Mouse (Mus musculus) yolk sac, embryonic 10.5 days (tissue): ENCODE measurements around the gene G0s2.

ENCODE experiments used
- DNase-seq: peaks from one replicate; pipeline ENCODE4 v3.0.0-alpha.2; 2017; ENCODE audit warnings: low spot score

The G0s2 gene

DNA sequence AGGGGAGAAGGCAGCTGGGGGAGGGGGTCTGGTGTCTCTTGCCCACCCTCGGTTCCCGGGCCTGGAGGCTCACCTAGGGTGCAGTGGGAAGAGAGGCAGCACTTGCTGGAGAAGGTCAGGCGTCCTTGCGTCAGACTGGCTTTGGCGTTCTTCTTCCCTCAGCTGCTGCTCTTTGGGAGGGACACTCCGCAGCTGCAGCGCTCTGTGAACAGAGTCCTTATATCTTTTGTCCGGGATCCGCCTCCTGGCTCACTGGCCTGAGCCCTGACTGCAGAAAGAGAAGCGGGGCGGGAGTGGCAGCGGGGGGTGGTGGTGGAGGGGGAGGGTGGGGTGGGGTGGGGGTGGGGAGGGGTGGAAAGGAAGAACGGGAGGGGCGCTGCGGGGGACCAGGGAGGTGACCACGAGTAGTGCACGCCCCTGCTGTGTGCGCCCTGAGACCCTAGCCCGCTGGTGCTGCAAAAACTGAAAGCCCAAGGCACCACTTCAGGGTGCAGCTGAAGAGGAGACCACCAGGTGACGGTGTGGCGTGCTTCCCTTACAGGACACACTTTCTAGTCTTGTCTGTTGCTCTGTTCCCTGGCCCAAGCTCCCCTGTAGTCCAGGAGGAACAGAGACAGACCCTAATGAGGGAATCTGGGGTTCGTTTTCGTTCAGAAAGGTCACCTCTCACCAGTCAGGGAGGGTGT, at the start of gene G0s2:
Gene G0s2 (minus strand): TSS at position 302 of the 686 bp plus-strand sequence.
- DNase-seq: peak; percentile 77

DNA sequence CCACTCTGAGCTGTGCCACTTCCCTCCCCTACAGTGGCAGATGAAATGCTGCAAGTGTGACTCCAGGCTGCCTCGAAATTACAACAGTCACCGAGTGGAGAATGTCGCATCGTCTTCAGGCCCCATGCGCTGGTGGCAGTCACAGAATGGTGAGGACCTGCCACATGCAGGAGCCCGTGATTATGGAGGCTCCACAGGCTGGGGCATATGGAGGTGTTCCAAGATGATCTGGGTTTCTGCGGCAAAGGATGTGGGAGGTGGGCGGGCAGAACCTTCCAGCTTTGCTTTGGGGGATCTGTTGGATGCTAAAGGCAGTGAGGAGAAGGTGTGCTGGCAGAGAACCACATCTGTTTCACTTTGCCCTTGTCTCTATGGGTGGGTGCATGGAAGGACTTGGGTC, 47.4 kb upstream of the G0s2 start:
- DNase-seq: no peak

DNA sequence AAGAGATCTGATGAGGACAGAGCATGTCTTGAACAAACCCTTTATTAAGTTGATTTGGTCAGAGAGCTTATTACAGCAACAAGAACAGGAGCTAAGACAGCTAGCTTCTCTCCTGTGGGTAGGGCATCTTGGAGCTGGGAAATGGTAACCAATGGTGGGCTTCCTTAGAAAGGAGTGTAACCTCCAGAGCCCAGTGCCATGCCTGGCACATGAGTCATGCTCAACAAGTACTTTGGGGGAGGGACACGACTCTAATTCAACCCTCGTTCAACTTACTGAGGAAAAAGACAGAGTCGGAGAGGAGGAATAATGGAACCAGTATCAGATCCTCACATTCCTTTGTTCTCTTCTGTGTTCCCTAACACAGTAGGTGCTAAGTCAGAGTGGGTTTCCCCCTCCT, 46.7 kb upstream of the G0s2 start:
- DNase-seq: no peak

DNA sequence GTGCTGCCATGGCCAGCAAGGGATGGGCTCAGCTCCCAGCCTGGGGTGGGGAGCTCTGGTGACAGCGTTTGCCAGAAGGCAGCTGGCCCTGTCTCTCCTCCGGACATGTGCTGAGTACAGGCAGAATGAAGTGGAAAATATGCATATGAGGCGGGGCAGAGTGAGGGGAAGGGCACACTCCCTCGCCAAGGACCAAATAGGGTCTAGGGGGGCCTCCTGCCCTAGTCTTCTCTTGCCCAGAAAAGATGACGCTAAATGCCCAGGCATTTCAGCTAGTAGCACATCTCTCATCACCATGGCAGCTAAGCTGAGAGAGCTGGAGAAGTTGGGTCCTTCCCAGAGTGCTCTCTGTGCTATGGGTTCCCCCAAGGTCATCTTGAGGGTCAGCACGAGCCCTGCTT, 44.1 kb upstream of the G0s2 start:
- no peak for DNase-seq

DNA sequence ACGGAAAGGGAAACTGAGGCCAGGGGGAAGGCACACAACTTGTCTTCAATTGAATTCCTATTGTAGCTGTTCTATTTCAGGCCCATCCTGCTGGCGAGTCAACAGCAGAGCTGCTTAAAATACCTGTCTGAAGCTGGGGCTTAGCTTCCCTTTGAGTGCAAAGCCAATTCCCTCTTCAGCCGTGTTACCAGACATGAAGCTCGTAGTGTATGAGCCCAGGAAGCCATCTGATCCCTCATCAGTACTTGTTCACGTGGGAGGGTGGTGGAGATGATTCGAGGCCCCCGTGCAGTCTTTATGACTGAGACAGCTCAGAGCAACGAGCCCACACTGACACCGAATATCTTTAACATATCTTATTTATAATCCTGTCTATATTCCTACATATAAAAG, 43.3 kb upstream of the G0s2 start:
- DNase-seq: no peak

DNA sequence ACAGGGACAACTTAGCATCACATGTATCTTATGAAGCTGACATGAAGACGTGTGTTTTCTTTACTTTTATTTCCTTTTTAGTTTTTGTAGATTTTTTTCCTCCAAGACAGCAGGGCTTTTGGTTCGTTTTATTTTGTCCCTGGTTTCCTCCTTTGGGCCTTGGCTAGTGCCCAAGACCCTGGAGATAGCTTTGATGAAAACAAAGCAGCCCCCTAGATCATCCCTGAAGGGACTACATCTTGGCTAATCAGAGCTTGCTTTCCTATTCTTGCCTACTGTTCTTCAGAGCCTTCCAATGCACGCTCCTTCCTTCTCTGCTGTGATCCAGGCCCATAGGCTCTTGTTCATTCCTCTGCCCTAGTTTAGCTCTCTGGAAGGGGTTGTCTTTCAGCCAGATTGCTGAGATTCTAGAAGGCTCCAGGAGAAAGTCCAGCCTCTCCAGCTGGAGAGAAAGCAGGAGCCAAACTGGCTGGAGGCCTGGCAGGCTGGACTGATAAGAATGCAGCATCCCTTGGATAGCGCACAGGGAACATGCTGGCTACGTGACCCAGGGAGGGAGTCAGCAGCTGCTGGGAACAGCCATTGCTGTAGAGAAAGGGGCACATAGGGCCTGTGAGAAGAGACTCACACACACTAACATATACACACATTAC, 42.8 kb upstream of the G0s2 start:
- DNase-seq: peak; percentile 72

DNA sequence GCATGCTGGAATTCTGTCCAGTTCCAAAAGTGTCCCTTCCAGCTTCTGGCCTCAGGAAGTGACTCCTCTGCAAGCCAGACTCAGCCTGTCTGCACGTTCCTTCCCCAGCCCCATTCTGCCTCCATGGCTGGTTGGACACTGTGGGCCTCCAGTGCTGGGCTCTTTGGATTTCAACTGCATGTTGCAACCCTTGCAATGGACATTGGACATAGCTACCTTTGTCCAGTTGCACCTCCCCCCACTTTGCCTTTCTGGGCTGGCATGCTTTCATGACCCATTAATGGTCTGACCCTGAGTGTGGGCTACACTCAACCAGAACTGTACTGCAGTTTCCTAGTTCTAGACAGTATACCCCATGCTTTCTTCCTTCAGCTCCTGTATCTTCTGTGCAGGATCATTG, 38.6 kb upstream of the G0s2 start:
- peak; percentile 47 for DNase-seq

DNA sequence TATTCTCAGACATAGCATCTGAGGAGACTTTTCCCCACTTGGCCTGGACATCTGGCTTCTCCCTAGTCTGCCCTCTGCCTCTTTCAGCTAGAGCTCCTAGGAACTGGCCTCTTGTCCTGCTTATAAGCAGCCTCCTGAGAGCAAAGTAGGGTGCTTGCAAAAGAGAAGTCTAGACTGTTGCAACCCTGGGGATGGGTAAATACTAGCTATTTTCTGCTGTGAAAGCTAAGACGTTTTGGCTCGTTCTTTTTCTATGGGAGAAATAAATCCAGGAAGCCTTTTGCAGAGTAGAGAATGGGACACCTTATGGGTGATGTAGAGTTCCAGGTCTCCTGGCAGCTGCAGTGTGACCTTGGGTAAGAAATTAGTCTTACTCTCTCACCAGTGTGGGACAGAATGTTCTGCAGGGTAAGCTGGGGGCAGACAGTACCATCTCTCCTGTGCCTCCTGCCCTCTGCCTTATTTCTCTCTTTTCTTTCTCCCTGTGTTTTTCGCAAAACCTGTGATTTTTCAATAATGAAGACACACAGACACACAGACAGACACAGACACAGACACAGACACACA, 37.6 kb upstream of the G0s2 start:
- no peak for DNase-seq

DNA sequence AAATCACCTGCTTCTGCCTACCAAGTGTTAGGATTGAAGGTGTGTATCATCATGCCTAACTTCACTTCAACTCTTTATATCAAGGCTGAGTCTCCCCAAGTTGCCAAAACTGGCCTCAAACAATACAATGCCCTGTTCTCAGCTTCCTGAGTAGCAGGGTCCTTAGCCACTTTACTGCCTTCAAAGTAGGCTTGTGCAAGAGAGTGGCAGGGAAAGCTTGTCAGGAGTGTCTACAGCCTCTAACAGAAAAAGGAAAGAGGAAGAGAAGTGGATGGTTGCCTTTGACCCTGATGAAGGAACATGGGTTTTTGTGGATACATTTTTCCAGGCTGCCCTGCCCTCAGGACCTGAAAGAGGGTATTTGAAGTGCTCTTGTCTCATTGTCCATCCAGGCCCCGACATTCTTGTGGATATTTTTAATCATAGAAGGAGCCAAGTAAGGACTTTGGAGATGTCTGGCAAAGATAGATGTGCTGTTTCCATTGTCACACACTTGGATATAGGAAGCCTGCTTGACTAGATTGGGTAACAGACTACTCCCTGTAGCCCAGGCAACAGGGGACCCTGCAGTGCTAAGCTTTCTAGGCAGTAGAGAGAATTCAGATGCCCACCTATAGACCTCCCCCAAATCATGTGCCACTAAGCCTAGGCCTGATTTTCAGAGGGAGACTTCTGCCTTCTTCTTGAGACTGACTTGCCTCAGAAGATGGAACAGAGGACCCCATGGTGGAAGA, 36.9 kb upstream of the G0s2 start:
- DNase-seq: no peak

DNA sequence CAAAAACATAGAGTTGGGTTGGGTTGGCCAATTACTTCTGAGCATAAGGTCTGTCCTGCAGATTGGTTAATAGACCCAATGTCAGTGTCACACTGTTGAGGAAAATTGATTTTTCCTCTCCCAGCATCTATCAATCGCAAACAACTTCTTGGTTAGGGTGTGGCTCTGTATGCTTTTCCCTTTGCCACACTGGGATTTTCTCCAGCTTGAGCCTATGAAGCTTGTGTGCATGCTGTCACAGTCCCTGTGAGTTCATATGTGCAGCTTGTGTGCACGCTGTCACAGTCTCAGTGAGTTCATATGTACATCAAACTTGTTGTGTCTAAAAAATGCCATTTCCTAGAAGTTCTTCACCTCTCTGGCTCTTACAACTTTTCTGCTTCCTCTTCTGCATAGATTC, 33.8 kb upstream of the G0s2 start:
- no peak for DNase-seq

DNA sequence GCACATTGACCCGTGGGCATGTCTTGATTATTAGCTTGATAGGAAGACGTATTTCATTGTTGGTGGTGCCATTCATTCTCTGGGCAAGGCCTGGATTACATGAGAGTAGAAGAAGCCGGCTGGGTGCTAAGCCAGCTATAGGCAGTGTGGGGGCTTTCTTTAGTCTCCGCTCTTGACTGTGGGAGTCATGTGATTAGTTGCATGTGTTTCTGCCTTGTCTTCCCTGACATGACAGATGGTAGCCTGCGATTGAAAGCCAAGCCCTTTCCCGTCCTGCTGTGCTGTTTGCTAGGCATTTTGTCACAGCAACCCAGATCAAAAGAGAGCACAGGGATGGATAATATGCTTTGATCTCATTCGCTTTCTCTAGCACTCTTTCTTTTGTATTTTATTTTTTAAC, 32.4 kb upstream of the G0s2 start:
- DNase-seq: no peak

DNA sequence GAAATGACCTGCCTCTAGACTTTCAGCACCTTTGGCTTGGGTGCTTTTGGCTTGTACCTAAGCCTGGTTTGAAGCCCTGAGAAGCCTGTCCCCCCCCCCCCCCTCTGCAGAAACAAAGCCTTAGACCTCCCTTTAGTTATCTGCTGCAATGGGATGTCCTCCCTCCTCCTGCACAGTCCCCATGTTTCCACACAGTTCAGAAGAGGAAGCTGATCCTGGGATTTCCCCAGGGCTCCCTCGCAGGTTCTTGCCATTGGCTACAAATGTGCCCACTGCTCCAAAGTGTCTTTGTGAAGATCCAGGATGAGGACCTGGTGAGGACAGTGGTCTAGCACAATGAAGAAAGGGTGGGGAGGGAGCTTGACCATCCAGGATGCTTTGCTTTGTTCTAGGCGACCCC, 30.1 kb upstream of the G0s2 start:
- no peak for DNase-seq

DNA sequence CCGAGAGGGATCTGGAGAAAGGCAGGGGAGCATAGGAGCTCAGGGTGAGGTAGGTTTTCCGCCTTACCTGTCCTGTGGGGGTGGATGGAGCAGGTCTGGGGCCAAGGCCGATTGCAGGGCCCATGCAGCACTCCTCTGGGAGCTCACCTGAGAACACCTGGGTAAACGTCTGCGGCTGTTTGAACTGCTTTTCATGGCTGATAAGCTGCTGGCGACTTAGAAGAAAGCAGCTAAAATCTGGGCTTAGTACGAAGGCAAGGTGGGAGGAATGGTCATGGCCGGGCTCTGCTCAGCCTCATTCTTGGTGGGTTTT, 29.0 kb upstream of the G0s2 start:
- no peak for DNase-seq

DNA sequence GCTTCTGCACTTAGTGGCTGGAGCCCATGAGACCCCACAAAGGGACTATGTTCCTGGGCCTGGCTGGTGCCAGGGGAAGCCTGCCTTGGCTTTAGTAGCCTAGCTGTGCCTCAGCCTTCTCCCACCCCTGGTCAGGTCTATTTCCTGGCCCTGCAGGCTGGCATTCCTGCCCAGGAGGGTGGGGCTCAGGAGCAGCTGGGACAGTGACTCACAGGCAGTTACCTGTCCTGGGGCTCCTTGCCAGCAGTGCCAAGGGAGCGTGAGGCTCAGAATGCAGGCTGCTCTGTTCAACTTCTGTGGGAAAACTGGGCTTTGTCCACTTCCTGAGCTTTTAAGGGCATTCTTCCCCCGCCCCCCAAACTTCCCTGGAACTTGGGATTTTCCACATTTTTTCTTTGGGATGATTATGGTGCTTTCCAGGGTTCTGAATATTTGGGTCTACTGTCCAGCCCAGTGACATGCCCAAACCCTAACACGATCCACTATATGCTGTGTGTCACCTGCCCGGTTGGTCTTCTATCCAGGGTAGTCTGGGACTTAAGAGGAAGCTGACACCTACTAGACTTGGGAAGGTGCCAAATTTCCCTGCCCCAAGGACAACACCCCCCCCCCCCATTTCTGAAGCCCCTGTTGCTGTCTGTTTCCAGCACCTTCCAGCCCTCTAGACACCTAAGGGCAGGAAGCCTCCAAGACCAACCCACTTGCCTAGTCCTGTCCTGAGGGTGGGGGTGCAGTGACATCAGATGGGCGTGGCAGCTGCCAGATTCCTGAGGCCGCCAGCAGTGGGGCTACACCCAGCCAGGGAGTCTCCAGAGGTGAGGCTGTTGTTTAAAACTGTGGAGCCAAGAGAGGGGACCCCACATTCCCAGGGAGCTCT, 28.4 kb upstream of the G0s2 start:
- DNase-seq: peak; percentile 18

DNA sequence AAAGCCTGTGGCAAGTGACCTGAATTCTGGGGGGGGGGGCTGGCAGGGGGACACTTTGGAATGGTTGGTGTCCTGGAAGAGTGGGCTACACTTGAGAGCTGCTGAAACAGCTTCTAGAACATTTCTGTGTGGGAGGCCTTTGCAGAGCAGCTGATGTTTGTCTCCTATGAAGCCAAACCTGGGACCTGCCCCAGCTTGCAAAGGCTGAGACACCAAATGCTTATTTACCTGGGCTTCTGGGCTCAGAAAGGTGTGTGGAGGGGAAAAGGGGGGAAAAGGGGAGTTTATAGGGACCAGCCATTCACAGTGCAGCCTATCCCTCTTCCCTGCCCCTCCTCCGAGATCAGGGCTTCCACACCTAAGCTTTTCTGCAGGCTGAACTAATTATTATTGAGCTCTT, 27.0 kb upstream of the G0s2 start:
- DNase-seq: no peak

DNA sequence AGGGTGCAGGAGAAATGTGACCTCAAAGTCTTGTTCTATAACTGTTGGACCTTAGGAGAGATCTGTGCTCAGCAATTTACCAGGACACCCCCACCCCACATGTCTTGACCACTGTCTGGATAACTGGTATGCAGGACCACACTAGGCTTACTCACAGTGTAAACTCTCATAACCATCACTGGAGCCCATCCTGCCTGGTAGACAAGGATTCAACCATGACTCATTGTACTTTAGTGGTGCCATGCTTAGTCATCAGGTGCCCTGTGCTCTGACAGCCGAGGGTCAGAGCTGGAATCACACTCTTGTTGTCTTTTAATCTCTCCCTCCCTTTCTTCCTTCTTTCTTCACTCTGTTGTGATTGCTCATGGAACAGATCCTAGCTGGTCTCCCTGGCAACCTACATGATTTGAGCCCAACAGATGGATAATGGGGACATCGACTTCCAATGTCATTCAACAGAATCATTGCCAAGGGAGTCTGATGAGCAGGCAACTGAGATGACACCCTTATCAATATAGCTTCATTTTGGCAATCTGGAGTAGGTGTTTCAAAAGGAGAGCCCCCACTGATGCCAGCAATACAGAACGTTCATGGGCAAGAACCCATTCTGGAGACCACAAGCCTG, 25.2 kb upstream of the G0s2 start:
- no peak for DNase-seq

DNA sequence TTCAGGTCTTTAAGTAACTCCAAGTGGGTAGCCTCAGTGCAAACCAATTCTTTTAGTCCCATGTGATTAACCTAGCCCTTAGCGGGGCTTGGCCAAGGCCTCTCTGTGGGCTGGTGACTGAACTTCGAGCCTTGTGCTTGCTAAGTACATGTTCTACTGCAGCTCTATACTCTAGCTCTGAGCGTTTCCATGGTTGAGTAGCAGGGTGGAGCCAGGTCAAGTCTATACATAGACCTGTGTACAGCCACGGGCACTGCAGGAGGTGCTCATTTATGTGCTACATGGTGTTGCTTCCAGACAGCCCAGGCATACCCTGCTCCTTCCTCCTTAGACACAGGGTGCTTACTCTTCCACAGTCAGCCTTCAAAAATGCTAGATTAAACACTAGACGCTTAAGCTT, 22.9 kb upstream of the G0s2 start:
- no peak for DNase-seq

DNA sequence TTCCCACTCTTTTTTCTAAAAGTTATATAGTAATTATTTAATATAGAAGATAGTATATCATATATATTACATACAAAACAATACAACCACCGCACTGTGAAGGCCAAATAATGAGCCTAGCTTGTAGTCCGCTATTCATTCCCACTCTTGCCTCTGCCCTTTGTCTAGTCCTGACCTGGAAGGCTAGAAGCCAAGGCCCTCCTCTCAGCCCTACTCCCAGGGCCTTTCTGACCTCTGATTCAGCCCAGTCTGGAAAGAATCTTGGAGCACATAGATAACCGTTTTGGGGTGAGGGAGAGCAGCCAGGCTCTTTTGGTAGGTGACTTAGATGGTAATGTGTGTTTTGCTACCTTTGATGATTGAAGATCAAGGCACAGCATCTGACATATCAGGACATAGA, 20.9 kb upstream of the G0s2 start:
- no peak for DNase-seq

DNA sequence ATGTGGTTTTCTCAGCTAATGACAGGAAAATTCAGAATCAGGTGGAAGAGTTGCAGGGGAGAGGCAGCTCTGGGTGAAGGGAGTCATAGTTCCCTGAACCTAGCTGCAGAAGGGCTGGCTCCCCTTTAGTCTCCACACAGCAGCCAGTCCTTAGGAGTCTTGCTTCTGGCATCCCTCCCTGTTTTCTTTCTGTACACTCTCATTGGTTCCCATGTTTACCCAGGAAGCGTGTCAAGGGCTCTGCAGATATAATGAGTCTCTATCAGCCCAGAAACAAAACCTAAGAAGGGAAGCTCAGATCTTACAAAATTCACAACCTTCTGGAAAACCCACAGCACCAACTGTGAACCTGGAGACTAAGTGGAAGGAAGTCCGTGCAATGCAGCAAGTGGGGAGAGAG, 20.0 kb upstream of the G0s2 start:
- DNase-seq: no peak

DNA sequence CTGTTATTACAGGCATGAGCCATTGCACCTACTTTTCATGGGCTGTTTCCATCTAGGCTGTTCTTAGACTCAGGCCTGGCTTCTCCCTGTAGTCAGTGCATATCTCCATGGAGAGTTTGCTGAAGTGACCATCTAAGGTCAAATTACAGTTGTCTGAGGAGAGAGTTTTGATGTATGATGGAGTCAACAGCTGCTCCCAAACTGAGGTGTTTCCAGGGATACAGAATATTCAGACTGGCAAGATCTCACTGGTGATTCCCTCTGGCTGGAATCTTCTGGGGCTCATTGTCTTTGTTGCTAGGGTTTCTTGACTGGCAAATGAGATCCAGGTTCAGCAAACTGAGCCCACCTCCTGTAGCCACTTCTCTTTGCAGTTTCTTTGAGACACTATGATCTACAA, 17.7 kb upstream of the G0s2 start:
- no peak for DNase-seq

DNA sequence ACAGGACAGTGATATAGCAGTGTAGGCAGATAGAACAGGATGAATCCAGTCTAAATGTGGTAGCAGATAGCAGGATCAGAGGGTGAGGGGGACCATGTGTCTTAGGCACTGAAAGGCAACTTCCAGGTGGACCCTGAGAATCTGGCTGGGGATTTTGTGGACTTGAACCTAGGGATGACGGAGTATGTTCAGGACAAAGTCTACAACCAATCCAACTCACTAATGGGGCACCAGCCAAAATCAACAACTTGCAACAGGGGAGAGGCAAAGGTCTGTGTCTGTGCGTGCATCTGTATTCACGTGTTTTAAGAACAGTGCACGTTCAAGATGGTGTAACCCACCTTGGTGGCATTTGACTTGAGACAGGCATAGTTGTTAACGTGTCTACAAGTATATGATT, 16.9 kb upstream of the G0s2 start:
- peak; percentile 36 for DNase-seq

DNA sequence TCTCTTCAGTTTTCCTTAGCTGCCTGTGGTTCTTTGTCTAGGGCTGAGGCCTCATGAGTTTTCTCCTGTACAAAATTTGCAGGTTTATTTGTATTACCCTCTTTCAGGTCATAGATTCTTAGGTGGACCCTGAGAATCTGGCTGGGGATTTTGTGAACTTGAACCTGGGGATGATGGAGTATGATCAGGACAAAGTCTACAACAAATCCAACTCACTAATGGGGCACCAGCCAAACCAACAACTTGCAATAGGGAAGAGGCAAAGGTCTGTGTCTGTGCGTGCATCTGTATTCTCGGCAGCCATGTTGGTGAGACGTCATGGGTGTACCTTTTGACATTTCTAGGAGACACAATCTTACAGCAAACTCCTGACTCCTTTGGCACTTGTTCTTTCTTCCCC, 16.1 kb upstream of the G0s2 start:
- DNase-seq: no peak
